Mouse (Mus musculus): ENCODE data around the gene Arhgap23. TPM values are rescaled to one million over a fixed set of nuclear protein-coding genes. Genes with fewer than 3 reads are reported as not detected.
A peak's percentile ranks its signal among the peaks of the same experiment; 100 is the strongest.

Gene Arhgap23
- polyA plus RNA-seq, 1 experiment, result 14.9 TPM

DNA sequence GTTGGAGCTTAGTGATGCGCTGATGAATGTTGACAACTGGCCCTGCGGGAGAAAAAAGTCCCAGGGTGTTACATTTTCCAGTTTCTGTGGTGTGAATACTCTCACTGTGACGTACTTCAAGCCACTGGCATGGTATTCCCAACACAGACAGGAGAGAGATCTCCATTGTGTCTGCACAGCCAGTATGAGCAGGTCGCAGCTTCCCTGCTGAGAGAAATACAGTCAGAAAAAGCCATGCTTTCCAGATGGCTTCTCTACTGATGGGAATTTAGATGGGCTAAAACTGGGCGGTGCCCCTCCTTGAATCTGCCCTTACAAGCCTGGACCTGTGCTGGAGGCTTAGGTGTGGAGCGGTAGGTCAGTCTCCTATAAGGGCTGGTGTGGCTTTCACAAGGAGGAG lies 55.9 kb downstream of the Arhgap23 start:
- H3K4me1 ChIP-seq (ENCODE audit: control insufficient read depth, insufficient read depth, low read length), result no peaks in the 10 kb centered on the region
- no peak overlapping the region for H3K27ac ChIP-seq (ENCODE audit: insufficient read depth, low read depth, low read length)
- no peaks in the 10 kb centered on the region for H3K27me3 ChIP-seq (replicated peaks; ENCODE audit: control insufficient read depth, insufficient read depth, low read length)
- no peak for TF ChIP-seq POLR2A (IDR thresholded peaks at IDR 0.05; ENCODE audit: low read depth, low read length)
- TF ChIP-seq CTCF (conservative IDR thresholded peaks at IDR 0.05; ENCODE audit: insufficient read depth, insufficient read length, low read depth, low read length), result no peak
- no peaks in the 10 kb centered on the region for H3K36me3 ChIP-seq (ENCODE audit: control insufficient read depth, insufficient read depth, low read length)
- 90% methylated on average over 6 of the region's 6 CpGs for WGBS
- no peak for DNase-seq
- no peak overlapping the region for H3K4me3 ChIP-seq (ENCODE audit: insufficient read depth, low read depth, low read length)

DNA sequence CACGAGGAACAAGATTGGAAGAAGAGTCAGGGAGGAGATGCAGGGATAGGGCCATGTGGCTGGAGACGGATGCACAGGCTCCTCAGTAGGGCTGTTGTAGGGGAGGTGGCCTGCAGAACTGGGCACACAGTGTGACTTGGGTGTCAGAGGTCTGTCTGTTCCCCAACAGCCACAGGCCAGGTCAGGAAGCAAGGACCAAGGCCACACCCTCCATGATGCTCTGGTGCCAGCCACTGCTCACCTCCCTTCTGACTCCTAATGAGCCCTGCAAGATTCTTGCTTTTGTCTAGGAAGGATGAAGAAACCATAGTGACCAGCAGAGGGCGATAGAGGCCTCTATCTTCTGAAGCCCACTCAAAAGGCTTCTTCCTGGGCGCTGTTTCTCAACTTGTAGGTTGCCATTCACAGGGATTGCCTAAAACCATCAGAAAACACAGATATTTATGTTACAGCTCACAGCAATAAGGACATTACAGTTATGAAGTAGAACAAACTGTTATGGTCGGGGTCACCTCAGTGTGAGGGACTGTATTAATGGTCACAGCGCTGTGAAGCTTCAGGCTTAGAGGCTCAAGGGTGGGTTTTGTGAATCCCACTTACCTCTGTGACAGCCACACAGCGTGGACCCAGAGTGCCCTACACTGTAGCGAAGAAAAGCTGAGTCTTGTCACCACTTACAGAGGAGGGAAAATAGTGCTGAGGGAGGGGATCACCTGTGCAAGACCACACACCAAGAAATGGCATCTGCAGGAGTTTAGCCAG lies 61.2 kb downstream of the Arhgap23 start:
- Histone ChIP-seq H3K27ac (ENCODE audit: insufficient read depth, low read depth, low read length) (no peak overlapping the region), H3K4me3 (ENCODE audit: insufficient read depth, low read depth, low read length) (no peak overlapping the region), H3K27me3 (replicated peaks; ENCODE audit: control insufficient read depth, insufficient read depth, low read length) (no peaks in the 10 kb centered on the region), H3K36me3 (ENCODE audit: control insufficient read depth, insufficient read depth, low read length) (no peaks in the 10 kb centered on the region), H3K4me1 (ENCODE audit: control insufficient read depth, insufficient read depth, low read length) (no peaks in the 10 kb centered on the region)
- WGBS, result 68% methylated on average over 8 of the region's 8 CpGs
- TF ChIP-seq CTCF (conservative IDR thresholded peaks at IDR 0.05; ENCODE audit: insufficient read depth, insufficient read length, low read depth, low read length) (peak; percentile 55), POLR2A (IDR thresholded peaks at IDR 0.05; ENCODE audit: low read depth, low read length) (no peak)
- DNase-seq, result peak; percentile 53

DNA sequence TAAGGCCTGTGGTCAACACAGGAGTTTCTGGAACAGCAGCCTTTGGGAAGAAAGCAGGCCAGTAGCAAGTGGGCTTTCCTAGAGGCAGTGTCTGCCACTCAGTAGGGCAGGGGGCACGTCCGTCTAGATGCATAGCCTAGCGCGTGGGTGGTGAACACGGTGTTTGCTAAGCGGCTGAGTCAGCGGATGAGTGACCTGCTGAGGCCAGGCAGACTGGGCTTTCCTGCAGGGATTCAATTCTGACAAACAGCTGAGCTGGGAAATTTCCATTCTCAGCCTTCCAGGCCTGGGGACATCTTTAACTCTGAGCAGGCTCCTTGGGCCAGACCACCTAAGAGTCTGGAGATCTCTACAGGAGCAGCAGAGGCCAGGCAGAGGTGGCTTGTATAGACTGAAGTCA lies 62.1 kb downstream of the Arhgap23 start:
- peak; percentile 35 for DNase-seq
- H3K4me1 ChIP-seq (ENCODE audit: control insufficient read depth, insufficient read depth, low read length), result no peaks in the 10 kb centered on the region
- H3K4me3 ChIP-seq (ENCODE audit: insufficient read depth, low read depth, low read length), result no peak overlapping the region
- WGBS, result 48% methylated on average over 7 of the region's 7 CpGs
- TF ChIP-seq CTCF (conservative IDR thresholded peaks at IDR 0.05; ENCODE audit: insufficient read depth, insufficient read length, low read depth, low read length) (no peak), POLR2A (IDR thresholded peaks at IDR 0.05; ENCODE audit: low read depth, low read length) (no peak)
- no peak overlapping the region for H3K27ac ChIP-seq (ENCODE audit: insufficient read depth, low read depth, low read length)
- H3K27me3 ChIP-seq (replicated peaks; ENCODE audit: control insufficient read depth, insufficient read depth, low read length), result no peaks in the 10 kb centered on the region
- H3K36me3 ChIP-seq (ENCODE audit: control insufficient read depth, insufficient read depth, low read length), result no peaks in the 10 kb centered on the region

GRCm38 (mm10) chr11:97478345-97478744 lies 63.0 kb downstream of the Arhgap23 start:
- H3K4me1 ChIP-seq (ENCODE audit: control insufficient read depth, insufficient read depth, low read length), result no peaks in the 10 kb centered on the region
- H3K36me3 ChIP-seq (ENCODE audit: control insufficient read depth, insufficient read depth, low read length), result no peaks in the 10 kb centered on the region
- H3K4me3 ChIP-seq (ENCODE audit: insufficient read depth, low read depth, low read length), result no peak overlapping the region
- DNase-seq, result no peak
- WGBS, result 86% methylated on average over 6 of the region's 6 CpGs
- TF ChIP-seq POLR2A (IDR thresholded peaks at IDR 0.05; ENCODE audit: low read depth, low read length) (no peak), CTCF (conservative IDR thresholded peaks at IDR 0.05; ENCODE audit: insufficient read depth, insufficient read length, low read depth, low read length) (no peak)
- H3K27me3 ChIP-seq (replicated peaks; ENCODE audit: control insufficient read depth, insufficient read depth, low read length), result no peaks in the 10 kb centered on the region
- H3K27ac ChIP-seq (ENCODE audit: insufficient read depth, low read depth, low read length), result no peak overlapping the region

- Histone ChIP-seq H3K27me3 (replicated peaks; ENCODE audit: control insufficient read depth, insufficient read depth, low read length) (no peaks in the 10 kb centered on the region), H3K4me1 (ENCODE audit: control insufficient read depth, insufficient read depth, low read length) (no peaks in the 10 kb centered on the region), H3K4me3 (ENCODE audit: insufficient read depth, low read depth, low read length) (no peak overlapping the region), H3K27ac (ENCODE audit: insufficient read depth, low read depth, low read length) (no peak overlapping the region), H3K36me3 (ENCODE audit: control insufficient read depth, insufficient read depth, low read length) (no peaks in the 10 kb centered on the region)
- 72% methylated on average over 10 of the region's 10 CpGs for WGBS
- DNase-seq, result no peak
- TF ChIP-seq POLR2A (IDR thresholded peaks at IDR 0.05; ENCODE audit: low read depth, low read length), result no peak
- no peak for TF ChIP-seq CTCF (conservative IDR thresholded peaks at IDR 0.05; ENCODE audit: insufficient read depth, insufficient read length, low read depth, low read length)
Observed at GRCm38 (mm10) chr11:97479085-97479484, 63.8 kb downstream of the Arhgap23 start.

- 56% methylated on average over 8 of the region's 8 CpGs for WGBS
- TF ChIP-seq POLR2A (IDR thresholded peaks at IDR 0.05; ENCODE audit: low read depth, low read length) (no peak), CTCF (conservative IDR thresholded peaks at IDR 0.05; ENCODE audit: insufficient read depth, insufficient read length, low read depth, low read length) (no peak)
- H3K36me3 ChIP-seq (ENCODE audit: control insufficient read depth, insufficient read depth, low read length), result no peaks in the 10 kb centered on the region
Observed at GRCm38 (mm10) chr11:97479824-97480223, 64.5 kb downstream of the Arhgap23 start.

GRCm38 (mm10) chr11:97485661-97486060 lies 70.3 kb downstream of the Arhgap23 start:
- no peak overlapping the region for H3K27ac ChIP-seq (ENCODE audit: insufficient read depth, low read depth, low read length)
- no peaks in the 10 kb centered on the region for H3K36me3 ChIP-seq (ENCODE audit: control insufficient read depth, insufficient read depth, low read length)
- no peak overlapping the region for H3K4me3 ChIP-seq (ENCODE audit: insufficient read depth, low read depth, low read length)
- TF ChIP-seq POLR2A (IDR thresholded peaks at IDR 0.05; ENCODE audit: low read depth, low read length) (no peak), CTCF (conservative IDR thresholded peaks at IDR 0.05; ENCODE audit: insufficient read depth, insufficient read length, low read depth, low read length) (no peak)
- no peaks in the 10 kb centered on the region for H3K27me3 ChIP-seq (replicated peaks; ENCODE audit: control insufficient read depth, insufficient read depth, low read length)
- 60% methylated on average over 8 of the region's 8 CpGs for WGBS
- no peak for DNase-seq
- no peaks in the 10 kb centered on the region for H3K4me1 ChIP-seq (ENCODE audit: control insufficient read depth, insufficient read depth, low read length)

More at GRCm38 (mm10) chr11:97479824-97480223, 64.5 kb downstream of the Arhgap23 start:
- Histone ChIP-seq H3K4me3 (ENCODE audit: insufficient read depth, low read depth, low read length) (no peak overlapping the region), H3K27me3 (replicated peaks; ENCODE audit: control insufficient read depth, insufficient read depth, low read length) (no peaks in the 10 kb centered on the region), H3K27ac (ENCODE audit: insufficient read depth, low read depth, low read length) (no peak overlapping the region), H3K4me1 (ENCODE audit: control insufficient read depth, insufficient read depth, low read length) (no peaks in the 10 kb centered on the region)
- no peak for DNase-seq

Measured in kidney, adult 2 months (tissue).